Mouse (Mus musculus) macrophage (primary cell): Measurements from ENCODE around the gene Raver1. TPM values are rescaled to one million over a fixed set of nuclear protein-coding genes. Genes with fewer than 3 reads are reported as not detected.

Experiments
- H3K27ac ChIP-seq: fragments of 350-480 bp; formaldehyde crosslinking; 2 replicates; pipeline ENCODE4 v1.9.0; 2021
- H3K36me3 ChIP-seq: fragments of 350-480 bp; formaldehyde crosslinking; 2 replicates; pipeline ENCODE4 v1.9.0; 2021; ENCODE audit errors: inconsistent target
- H3K4me3 ChIP-seq: fragments of 350-480 bp; formaldehyde crosslinking; 2 replicates; pipeline ENCODE4 v1.9.0; 2021; ENCODE audit errors: inconsistent target
- H3K79me2 ChIP-seq: fragments of 350-480 bp; formaldehyde crosslinking; 2 replicates; pipeline ENCODE4 v1.9.0; 2021; ENCODE audit errors: inconsistent target
- WGBS: methylation state at CpG from one replicate; pipeline ENCODE4 v1.1.7; 2026; ENCODE audit warnings: inconsistent platforms; ENCODE audit not compliant: missing documents; 5-methylcytosine and 5-hydroxymethylcytosine counted together
- polyA plus RNA-seq: library from polyadenylated mRNA; stranded (reverse); fragments of 250-400 nt; gene quantifications from 3 replicates; pipeline ENCODE4 v1.2.4, GENCODE M21; 2018; ENCODE audit warnings: inconsistent platforms

Gene Raver1
- polyA plus RNA-seq, 1 experiment from 2014 or later = 24.3 TPM

- Histone ChIP-seq H3K4me3 (no peak overlapping the region), H3K79me2 (peaks cover 7% of the 10 kb centered on the region; the same call in 1 of the 2 replicates), H3K36me3 (peaks cover 47% of the 10 kb centered on the region), H3K27ac (no peak overlapping the region)
- 88% methylated on average over 6 of the region's 6 CpGs for WGBS
Measured at GRCm38 (mm10) chr9:21028560-21029110, 63.2 kb downstream of the Raver1 start.

- no peak overlapping the region for H3K4me3 ChIP-seq
Measured at GRCm38 (mm10) chr9:21027774-21028290, 64.0 kb downstream of the Raver1 start.

GRCm38 (mm10) chr9:21026849-21027248 lies 65.0 kb downstream of the Raver1 start:
- peaks cover 21% of the 10 kb centered on the region; the same call in 1 of the 2 replicates for H3K79me2 ChIP-seq
- no peak overlapping the region for H3K27ac ChIP-seq
- 96% methylated on average over 12 of the region's 12 CpGs for WGBS
- no peak overlapping the region for H3K4me3 ChIP-seq
- peaks cover 57% of the 10 kb centered on the region for H3K36me3 ChIP-seq

More at GRCm38 (mm10) chr9:21027774-21028290, 64.0 kb downstream of the Raver1 start:
- Histone ChIP-seq H3K27ac (no peak overlapping the region), H3K36me3 (peaks cover 50% of the 10 kb centered on the region), H3K79me2 (peaks cover 12% of the 10 kb centered on the region; the same call in 1 of the 2 replicates)
- 89% methylated on average over 8 of the region's 8 CpGs for WGBS

- H3K36me3 ChIP-seq = peaks cover 60% of the 10 kb centered on the region
- WGBS = 89% methylated on average over 19 of the region's 19 CpGs
- H3K27ac ChIP-seq = no peak overlapping the region
- peaks cover 36% of the 10 kb centered on the region; the same call in 1 of the 2 replicates for H3K79me2 ChIP-seq
- no peak overlapping the region for H3K4me3 ChIP-seq
Measured at GRCm38 (mm10) chr9:21025258-21025810, 66.5 kb downstream of the Raver1 start.

Other genes with a start within 250 kb of the Raver1 start
- 9.0 to 17.6 TPM (median 12.0 TPM) in 3 replicates for gene A230050P20Rik, start 223.4 kb downstream of the Raver1 start, polyA plus RNA-seq
- gene Angptl6, start 212.3 kb downstream of the Raver1 start, polyA plus RNA-seq = 0.46 to 2.3 TPM (median 1.8 TPM) in 3 replicates
- gene Ppan, start 203.8 kb downstream of the Raver1 start, polyA plus RNA-seq = 9.3 to 35.0 TPM (median 13.9 TPM) in 3 replicates
- 76.8 to 138 TPM (median 100 TPM) in 3 replicates for gene Eif3g, start 193.4 kb downstream of the Raver1 start, polyA plus RNA-seq
- 37.5 to 90.6 TPM (median 56.1 TPM) in 3 replicates for gene Dnmt1, start 132.1 kb downstream of the Raver1 start, polyA plus RNA-seq
- gene S1pr2, start 115.2 kb downstream of the Raver1 start, polyA plus RNA-seq = 16.4 to 43.0 TPM (median 32.4 TPM) in 3 replicates
- 27.9 to 56.9 TPM (median 50.5 TPM) in 3 replicates for gene Mrpl4, start 89.3 kb downstream of the Raver1 start, polyA plus RNA-seq
- gene Icam1, start 76.0 kb downstream of the Raver1 start, polyA plus RNA-seq = 35.3 to 116 TPM (median 39.2 TPM) in 3 replicates
- not detected in 3 replicates for gene Icam4, start 62.6 kb downstream of the Raver1 start, polyA plus RNA-seq
- gene Icam5, start 59.9 kb downstream of the Raver1 start, polyA plus RNA-seq = 0.04 to 0.12 TPM (median 0.09 TPM) in 3 replicates
- not detected in 3 replicates for gene Zglp1, start 24.9 kb downstream of the Raver1 start, polyA plus RNA-seq
- 0.22 TPM in 1 of 3 replicates, not detected in the others for gene Gm49373, start 18.9 kb downstream of the Raver1 start, polyA plus RNA-seq
- 22.6 to 65.1 TPM (median 36.6 TPM) in 3 replicates for gene Fdx1l, start 18.4 kb downstream of the Raver1 start, polyA plus RNA-seq
- 0.88 to 8.1 TPM (median 2.0 TPM) in 3 replicates for gene Gm38431, start within 50 bp of the Raver1 start, polyA plus RNA-seq
- 22.8 to 47.7 TPM (median 23.6 TPM) in 3 replicates for gene Tyk2, start 39.2 kb upstream of the Raver1 start, polyA plus RNA-seq
- gene Cdc37, start 58.0 kb upstream of the Raver1 start, polyA plus RNA-seq = 166 to 206 TPM (median 199 TPM) in 3 replicates
- 6.5 to 7.1 TPM (median 6.8 TPM) in 3 replicates for gene Pde4a, start 73.7 kb upstream of the Raver1 start, polyA plus RNA-seq
- gene Keap1, start 147.4 kb upstream of the Raver1 start, polyA plus RNA-seq = 27.5 to 46.5 TPM (median 35.7 TPM) in 3 replicates
- gene S1pr5, start 156.4 kb upstream of the Raver1 start, polyA plus RNA-seq = not detected in 3 replicates
- gene Atg4d, start 173.3 kb upstream of the Raver1 start, polyA plus RNA-seq = 4.0 to 14.4 TPM (median 12.6 TPM) in 3 replicates
- gene Kri1, start 196.0 kb upstream of the Raver1 start, polyA plus RNA-seq = 26.4 to 51.5 TPM (median 40.3 TPM) in 3 replicates
- 6.1 to 12.6 TPM (median 9.8 TPM) in 3 replicates for gene Cdkn2d, start 199.4 kb upstream of the Raver1 start, polyA plus RNA-seq
- not detected in 3 replicates for gene Ap1m2, start 220.3 kb upstream of the Raver1 start, polyA plus RNA-seq
- 23.3 to 39.4 TPM (median 32.8 TPM) in 3 replicates for gene Slc44a2, start 228.7 kb upstream of the Raver1 start, polyA plus RNA-seq